Mouse (Mus musculus) cerebellum, adult 2 months (tissue): ENCODE measurements around the gene Hist1h3g.

ENCODE experiments used
- CTCF ChIP-seq: fragments of 200-500 bp; IDR thresholded peaks from 2 replicates; pipeline ENCODE4 v1.5.1; 2011; ENCODE audit warnings: low read depth, mild to moderate bottlenecking, control low read depth, low read length, moderate library complexity, borderline replicate concordance; ENCODE audit not compliant: insufficient read depth
- POLR2A ChIP-seq: fragments of 200-500 bp; IDR thresholded peaks from 2 replicates; pipeline ENCODE4 v1.6.1; 2011; ENCODE audit warnings: low read length, control low read depth, borderline replicate concordance; ENCODE audit not compliant: insufficient read depth

DNA sequence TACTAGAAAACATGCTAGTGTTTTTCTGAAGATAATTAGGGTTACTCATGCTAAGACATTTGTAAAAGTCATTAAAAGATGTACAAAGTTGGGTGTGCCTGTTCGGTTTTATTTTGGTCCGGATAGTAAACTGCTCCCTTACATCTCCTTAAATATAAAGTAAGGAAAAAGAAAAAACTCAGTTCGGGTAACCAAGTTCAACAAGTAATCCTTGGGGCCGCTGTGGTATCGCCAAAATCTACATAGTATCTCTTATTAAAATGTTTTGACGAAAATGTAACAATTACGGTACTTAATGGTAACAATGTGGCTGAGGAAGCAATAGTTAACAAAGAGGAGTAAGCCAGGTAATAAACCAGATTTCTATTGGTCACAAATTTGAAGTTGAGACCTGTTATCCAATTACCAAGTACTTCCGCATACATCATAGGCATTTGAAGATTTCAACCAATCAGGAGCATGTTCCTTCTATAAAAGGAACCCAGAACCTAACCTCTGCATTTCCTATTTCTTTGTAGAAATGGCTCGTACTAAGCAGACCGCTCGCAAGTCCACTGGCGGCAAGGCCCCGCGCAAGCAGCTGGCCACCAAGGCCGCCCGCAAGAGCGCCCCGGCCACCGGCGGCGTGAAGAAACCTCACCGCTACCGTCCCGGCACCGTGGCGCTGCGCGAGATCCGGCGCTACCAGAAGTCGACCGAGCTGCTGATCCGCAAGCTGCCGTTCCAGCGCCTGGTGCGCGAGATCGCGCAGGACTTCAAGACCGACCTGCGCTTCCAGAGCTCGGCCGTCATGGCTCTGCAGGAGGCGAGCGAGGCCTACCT, 9.0 kb downstream of the Hist1h3g start, which contains the start of gene Hist1h3f:
- no peak for TF ChIP-seq CTCF
- TF ChIP-seq POLR2A: peak; percentile 84; the same call in 1 of the 2 replicates
